Mouse (Mus musculus) kidney, adult 2 months (tissue): ENCODE measurements around the gene Sik3.

Experiments
- CTCF ChIP-seq: fragments of 200-500 bp; conservative IDR thresholded peaks from 2 replicates; pipeline ENCODE4 v1.5.1; 2011; ENCODE audit warnings: low read depth, mild to moderate bottlenecking, control low read depth, low read length, moderate library complexity, mixed read lengths; ENCODE audit not compliant: insufficient read depth, insufficient read length
- POLR2A ChIP-seq: fragments of 200-500 bp; IDR thresholded peaks from one replicate; pipeline ENCODE4 v1.6.1; 2011; ENCODE audit warnings: low read depth, low read length, control low read depth

- no peak for TF ChIP-seq CTCF
- no peak for TF ChIP-seq POLR2A
Observed at GRCm38 (mm10) chr9:45983676-45984408, 28.8 kb upstream of the Sik3 start.
